Mouse (Mus musculus) hindbrain, embryonic 14.5 days (tissue): ENCODE measurements around the gene Ccdc148. TPM values are rescaled to one million over a fixed set of nuclear protein-coding genes. Genes with fewer than 3 reads are reported as not detected.

ENCODE experiments used
- ATAC-seq: fragments of 200-750 bp; cut with Nextera tagmentation; 2 replicates; pipeline ENCODE4 v1.8.0; 2017; ENCODE audit warnings: moderate number of reproducible peaks, mild to moderate bottlenecking, moderate TSS enrichment, moderate library complexity; ENCODE audit not compliant: low FRiP score
- DNase-seq: peaks from one replicate; pipeline ENCODE4 v3.0.0-alpha.2; 2015; ENCODE audit warnings: low spot score
- H3K27ac ChIP-seq: fragments of 300-500 bp; sonication (generic); 2 replicates; pipeline ENCODE4 v1.5.1; 2014; ENCODE audit warnings: mild to moderate bottlenecking, moderate library complexity
- H3K27me3 ChIP-seq: fragments of 300-500 bp; sonication (generic); 2 replicates; pipeline ENCODE4 v1.6.1; 2014; ENCODE audit warnings: mild to moderate bottlenecking, low read length, mixed read lengths; ENCODE audit not compliant: control insufficient read depth, insufficient read depth
- H3K36me3 ChIP-seq: fragments of 300-500 bp; sonication (generic); replicated peaks from 2 replicates; pipeline ENCODE4 v1.6.1; 2014; ENCODE audit not compliant: control insufficient read depth, insufficient read depth
- H3K4me1 ChIP-seq: fragments of 300-500 bp; sonication (generic); replicated peaks from 2 replicates; pipeline ENCODE4 v1.6.1; 2014; ENCODE audit warnings: antibody characterized with exemption, low read length, mixed read lengths; ENCODE audit not compliant: control insufficient read depth, insufficient read depth
- H3K4me2 ChIP-seq: fragments of 300-500 bp; sonication (generic); replicated peaks from 2 replicates; pipeline ENCODE4 v1.6.1; 2014; ENCODE audit warnings: mild to moderate bottlenecking, moderate library complexity
- H3K4me3 ChIP-seq: fragments of 300-500 bp; sonication (generic); replicated peaks from 2 replicates; pipeline ENCODE4 v1.5.1; 2014; ENCODE audit warnings: mild to moderate bottlenecking, low read length
- H3K9ac ChIP-seq: fragments of 300-500 bp; sonication (generic); 2 replicates; pipeline ENCODE4 v1.6.1; 2014
- H3K9me3 ChIP-seq: fragments of 300-500 bp; sonication (generic); 2 replicates; pipeline ENCODE4 v1.6.1; 2016; ENCODE audit warnings: low read length; ENCODE audit not compliant: control insufficient read depth
- WGBS: fragments of 180-500 bp; shearing (Covaris S2); extraction: QIAGEN DNeasy Blood & Tissue Kit; methylation state at CpG from one replicate; pipeline ENCODE4 v1.1.7; 2014; 5-methylcytosine and 5-hydroxymethylcytosine counted together
- polyA plus RNA-seq: library from polyadenylated mRNA; unstranded; fragments of >200 nt; fragmentation: Nextera tagmentation; extraction: Ambion mirVana; gene quantifications from 2 replicates; pipeline ENCODE4 v1.2.1, GENCODE M21; 2014

The Ccdc148 gene
- 2.8 and 3.4 TPM in 2 replicates for polyA plus RNA-seq

GRCm38 (mm10) chr2:59160605-59160963 is at the start of gene Ccdc148, which contains the start of gene Pkp4:
TSS of gene Ccdc148 (minus strand) at chr2:59160683.
TSS of gene Pkp4 (plus strand) at chr2:59160850.
- Histone ChIP-seq H3K27me3 (no peaks in the 10 kb centered on the region), H3K36me3 (no peaks in the 10 kb centered on the region), H3K27ac (peak within 1 kb of the TSS; percentile 84), H3K4me3 (peak within 1 kb of the TSS; percentile 97), H3K9me3 (no peaks in the 10 kb centered on the region), H3K4me1 (peaks cover 12% of the 10 kb centered on the region), H3K9ac (peak within 1 kb of the TSS; percentile 79), H3K4me2 (peak within 1 kb of the TSS; percentile 74)
- under 1% methylated on average over 31 of the region's 37 CpGs for WGBS
- ATAC-seq (peak; percentile 98), DNase-seq (peak; percentile 96)

- Histone ChIP-seq H3K9ac (no peak overlapping the region), H3K27me3 (no peaks in the 10 kb centered on the region), H3K4me3 (no peak overlapping the region), H3K27ac (no peak overlapping the region), H3K4me2 (no peak overlapping the region), H3K9me3 (no peaks in the 10 kb centered on the region), H3K4me1 (no peaks in the 10 kb centered on the region), H3K36me3 (no peaks in the 10 kb centered on the region)
- DNase-seq (no peak), ATAC-seq (no peak)
- 78% methylated on average over 9 of the region's 9 CpGs for WGBS
Measured at GRCm38 (mm10) chr2:59208276-59208675, 47.8 kb upstream of the Ccdc148 start.

GRCm38 (mm10) chr2:59207725-59208124 is 47.2 kb upstream of the Ccdc148 start:
- Histone ChIP-seq H3K36me3 (no peaks in the 10 kb centered on the region), H3K4me1 (no peaks in the 10 kb centered on the region), H3K9ac (no peak overlapping the region), H3K27ac (no peak overlapping the region), H3K4me3 (no peak overlapping the region), H3K9me3 (no peaks in the 10 kb centered on the region), H3K27me3 (no peaks in the 10 kb centered on the region), H3K4me2 (no peak overlapping the region)
- no peak for ATAC-seq
- 39% methylated on average over 5 of the region's 5 CpGs for WGBS
- DNase-seq, result no peak

- H3K4me3 ChIP-seq, result no peak overlapping the region
- H3K9ac ChIP-seq, result no peak overlapping the region
- no peaks in the 10 kb centered on the region for H3K36me3 ChIP-seq
- no peak overlapping the region for H3K27ac ChIP-seq
- no peak overlapping the region for H3K4me2 ChIP-seq
- WGBS, result 52% methylated on average over 4 of the region's 4 CpGs
- ATAC-seq, result no peak
- no peak for DNase-seq
- H3K27me3 ChIP-seq, result no peaks in the 10 kb centered on the region
- no peaks in the 10 kb centered on the region for H3K4me1 ChIP-seq
- no peaks in the 10 kb centered on the region for H3K9me3 ChIP-seq
Measured at GRCm38 (mm10) chr2:59207240-59207639, 46.8 kb upstream of the Ccdc148 start.

GRCm38 (mm10) chr2:59206190-59206589 is 45.7 kb upstream of the Ccdc148 start:
- H3K27me3 ChIP-seq, result no peaks in the 10 kb centered on the region
- no peak overlapping the region for H3K4me2 ChIP-seq
- no peak for ATAC-seq
- H3K36me3 ChIP-seq, result no peaks in the 10 kb centered on the region
- no peaks in the 10 kb centered on the region for H3K4me1 ChIP-seq
- H3K27ac ChIP-seq, result no peak overlapping the region
- DNase-seq, result no peak
- H3K4me3 ChIP-seq, result no peak overlapping the region
- WGBS, result 98% methylated on average over 2 of the region's 2 CpGs
- no peaks in the 10 kb centered on the region for H3K9me3 ChIP-seq
- no peak overlapping the region for H3K9ac ChIP-seq

GRCm38 (mm10) chr2:59205092-59205491 is 44.6 kb upstream of the Ccdc148 start:
- Histone ChIP-seq H3K4me2 (no peak overlapping the region), H3K9me3 (no peaks in the 10 kb centered on the region), H3K36me3 (no peaks in the 10 kb centered on the region), H3K4me1 (no peaks in the 10 kb centered on the region), H3K9ac (no peak overlapping the region), H3K27ac (no peak overlapping the region), H3K4me3 (no peak overlapping the region), H3K27me3 (no peaks in the 10 kb centered on the region)
- WGBS, result 93% methylated on average over 9 of the region's 9 CpGs
- ATAC-seq, result no peak
- DNase-seq, result no peak

GRCm38 (mm10) chr2:59203627-59204425 is 43.3 kb upstream of the Ccdc148 start:
- Histone ChIP-seq H3K36me3 (no peaks in the 10 kb centered on the region), H3K27me3 (no peaks in the 10 kb centered on the region), H3K9ac (no peak overlapping the region), H3K4me3 (no peak overlapping the region), H3K9me3 (no peaks in the 10 kb centered on the region), H3K4me1 (no peaks in the 10 kb centered on the region), H3K27ac (no peak overlapping the region), H3K4me2 (no peak overlapping the region)
- ATAC-seq (no peak), DNase-seq (no peak)
- WGBS, result 57% methylated on average over 3 of the region's 3 CpGs

GRCm38 (mm10) chr2:59202930-59203329 is 42.4 kb upstream of the Ccdc148 start:
- WGBS, result 84% methylated on average over 5 of the region's 5 CpGs
- H3K27ac ChIP-seq, result no peak overlapping the region
- no peaks in the 10 kb centered on the region for H3K4me1 ChIP-seq
- ATAC-seq (no peak), DNase-seq (no peak)
- no peak overlapping the region for H3K4me2 ChIP-seq
- H3K9me3 ChIP-seq, result no peaks in the 10 kb centered on the region
- H3K4me3 ChIP-seq, result no peak overlapping the region
- no peaks in the 10 kb centered on the region for H3K36me3 ChIP-seq
- no peaks in the 10 kb centered on the region for H3K27me3 ChIP-seq
- H3K9ac ChIP-seq, result no peak overlapping the region

GRCm38 (mm10) chr2:59200511-59200910 is 40.0 kb upstream of the Ccdc148 start:
- no peak for DNase-seq
- Histone ChIP-seq H3K4me1 (no peaks in the 10 kb centered on the region), H3K4me3 (no peak overlapping the region), H3K36me3 (no peaks in the 10 kb centered on the region), H3K27me3 (no peaks in the 10 kb centered on the region), H3K4me2 (no peak overlapping the region), H3K27ac (no peak overlapping the region), H3K9me3 (no peaks in the 10 kb centered on the region), H3K9ac (no peak overlapping the region)
- no peak for ATAC-seq
- WGBS, result 75% methylated on average over 3 of the region's 3 CpGs
